Mouse (Mus musculus) regulatory T cell (primary cell): Measurements from ENCODE around the gene Stk38l.

ENCODE experiments used
- in situ Hi-C: fragments of 300-600 bp; cut with MboI, MseI; formaldehyde crosslinking; loops from one replicate; pipeline ENCODE4 v1.15.1; 2025; ENCODE audit warnings: high pct_unique_total_duplicates

The Stk38l gene

GRCm38 (mm10) chr6:146724581-146725383, at the start of gene Stk38l:
Stk38l (plus strand) TSS chr6:146724995.
- in situ Hi-C loops, result loop anchor here (10.0 kb wide), 2 partner anchors 50 to 650 kb away; no protein-coding TSS in a partner anchor

- in situ Hi-C loops, result loop anchor here (10.0 kb wide), 1 partner anchor 48 kb away; the partner anchor contains the start of gene Stk38l
Observed at GRCm38 (mm10) chr6:146676904-146677303, 47.9 kb upstream of the Stk38l start.

GRCm38 (mm10) chr6:146678136-146679070, 46.4 kb upstream of the Stk38l start:
- in situ Hi-C loops, result loop anchor here (10.0 kb wide), 1 partner anchor 46 kb away; the partner anchor contains the start of gene Stk38l

GRCm38 (mm10) chr6:146683881-146684280, 40.9 kb upstream of the Stk38l start:
- in situ Hi-C loops, result loop anchor here (10.0 kb wide), 1 partner anchor 61 kb away; no protein-coding TSS in a partner anchor

- in situ Hi-C loops, result loop anchor here (10.0 kb wide), 1 partner anchor 59 kb away; no protein-coding TSS in a partner anchor
Observed at GRCm38 (mm10) chr6:146685781-146686308, 39.0 kb upstream of the Stk38l start.

GRCm38 (mm10) chr6:146686463-146687196, 38.2 kb upstream of the Stk38l start:
- in situ Hi-C loops, result loop anchor here (10.0 kb wide), 1 partner anchor 58 kb away; no protein-coding TSS in a partner anchor

GRCm38 (mm10) chr6:146688010-146688409, 36.8 kb upstream of the Stk38l start:
- in situ Hi-C loops, result loop anchor here (10.0 kb wide), 1 partner anchor 57 kb away; no protein-coding TSS in a partner anchor

- in situ Hi-C loops, result loop anchor here (10.0 kb wide), 1 partner anchor 56 kb away; no protein-coding TSS in a partner anchor
Observed at GRCm38 (mm10) chr6:146688861-146689260, 35.9 kb upstream of the Stk38l start.

GRCm38 (mm10) chr6:146697767-146698166, 27.0 kb upstream of the Stk38l start:
- in situ Hi-C loops, result no loop called here

GRCm38 (mm10) chr6:146698376-146698775, 26.4 kb upstream of the Stk38l start:
- in situ Hi-C loops, result no loop called here

GRCm38 (mm10) chr6:146700461-146700860, 24.3 kb upstream of the Stk38l start:
- in situ Hi-C loops, result no loop called here

- in situ Hi-C loops, result no loop called here
Observed at GRCm38 (mm10) chr6:146702126-146702881, 22.5 kb upstream of the Stk38l start.

GRCm38 (mm10) chr6:146703351-146703750, 21.4 kb upstream of the Stk38l start:
- in situ Hi-C loops, result no loop called here

GRCm38 (mm10) chr6:146705631-146706030, 19.2 kb upstream of the Stk38l start:
- in situ Hi-C loops, result no loop called here

- in situ Hi-C loops, result loop anchor here (10.0 kb wide), 2 partner anchors 45 to 645 kb away; no protein-coding TSS in a partner anchor
Observed at GRCm38 (mm10) chr6:146719606-146720005, 5.2 kb upstream of the Stk38l start.

- in situ Hi-C loops, result loop anchor here (10.0 kb wide), 2 partner anchors 49 to 649 kb away; no protein-coding TSS in a partner anchor
Observed at GRCm38 (mm10) chr6:146723805-146724204, 990 bp upstream of the Stk38l start.

GRCm38 (mm10) chr6:146725384-146725791, 593 bp downstream of the Stk38l start:
- in situ Hi-C loops, result loop anchor here (10.0 kb wide), 2 partner anchors 51 to 651 kb away; no protein-coding TSS in a partner anchor

- in situ Hi-C loops, result no loop called here
Observed at GRCm38 (mm10) chr6:146731031-146731430, 6.2 kb downstream of the Stk38l start.

- in situ Hi-C loops, result no loop called here
Observed at GRCm38 (mm10) chr6:146731692-146732091, 6.9 kb downstream of the Stk38l start.

- in situ Hi-C loops, result no loop called here
Observed at GRCm38 (mm10) chr6:146732232-146732631, 7.4 kb downstream of the Stk38l start.
